Mouse (Mus musculus) bone marrow macrophage, adult 2 months (primary cell): ENCODE measurements around the gene Atp6v0a1. TPM values are rescaled to one million over a fixed set of nuclear protein-coding genes. Genes with fewer than 3 reads are reported as not detected.

Source experiments
- H3K27ac ChIP-seq: 2 replicates; pipeline ENCODE4 v1.5.1; 2012; ENCODE audit warnings: low read depth, low read length; ENCODE audit not compliant: insufficient read depth
- H3K4me1 ChIP-seq: 2 replicates; pipeline ENCODE4 v1.6.1; 2012; ENCODE audit warnings: low read length; ENCODE audit not compliant: control insufficient read depth, insufficient read depth
- H3K4me3 ChIP-seq: 2 replicates; pipeline ENCODE4 v1.5.1; 2012; ENCODE audit warnings: mild to moderate bottlenecking, low read length, moderate library complexity; ENCODE audit not compliant: insufficient read depth
- CTCF ChIP-seq: IDR thresholded peaks from 2 replicates; pipeline ENCODE4 v1.5.1; 2012; ENCODE audit warnings: low read depth, mild to moderate bottlenecking, low read length, moderate library complexity
- POLR2A ChIP-seq: IDR thresholded peaks from 2 replicates; pipeline ENCODE4 v1.6.1; 2012; ENCODE audit warnings: mild to moderate bottlenecking, low read depth, low read length, borderline replicate concordance
- polyA plus RNA-seq: library from polyadenylated mRNA; stranded (reverse); fragments of >200 nt; gene quantifications from 2 replicates; pipeline ENCODE4 v1.2.4, GENCODE M21; 2012; ENCODE audit not compliant: missing spikeins, insufficient read depth, insufficient read length

The Atp6v0a1 gene
- polyA plus RNA-seq, 1 experiment = 186 TPM

DNA sequence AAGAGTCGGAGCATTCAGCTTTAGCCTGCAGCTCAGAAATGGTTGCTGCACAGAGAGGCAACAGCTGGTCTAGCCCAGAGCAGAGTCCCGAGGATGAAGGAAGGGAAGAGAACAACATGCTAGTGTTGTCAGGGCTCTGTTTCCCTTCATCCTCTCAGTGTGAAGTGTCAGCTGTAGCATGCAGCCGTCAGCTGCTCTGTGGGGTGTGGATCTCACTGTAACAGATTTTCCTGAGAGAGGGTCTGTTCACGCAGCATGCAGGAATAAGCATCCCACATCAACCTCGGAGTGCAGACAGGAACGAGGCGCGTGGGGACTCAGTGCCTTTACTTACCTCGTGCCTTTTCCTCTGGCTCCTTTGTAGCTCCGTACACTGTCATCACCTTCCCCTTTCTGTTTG is 28.5 kb downstream of the Atp6v0a1 start:
- no peak overlapping the region for H3K4me3 ChIP-seq
- no peak overlapping the region for H3K27ac ChIP-seq
- H3K4me1 ChIP-seq = no peaks in the 10 kb centered on the region
- TF ChIP-seq CTCF = no peak
- no peak for TF ChIP-seq POLR2A

GRCm38 (mm10) chr11:101045826-101046225 is 36.6 kb downstream of the Atp6v0a1 start:
- Histone ChIP-seq H3K4me3 (no peak overlapping the region), H3K27ac (no peak overlapping the region), H3K4me1 (no peaks in the 10 kb centered on the region)
- TF ChIP-seq POLR2A (no peak), CTCF (no peak)

GRCm38 (mm10) chr11:101046440-101046839 is 37.2 kb downstream of the Atp6v0a1 start:
- Histone ChIP-seq H3K4me1 (no peaks in the 10 kb centered on the region), H3K27ac (no peak overlapping the region), H3K4me3 (no peak overlapping the region)
- TF ChIP-seq CTCF (no peak), POLR2A (no peak)

GRCm38 (mm10) chr11:101047502-101047901 is 38.2 kb downstream of the Atp6v0a1 start:
- Histone ChIP-seq H3K27ac (no peak overlapping the region), H3K4me1 (no peaks in the 10 kb centered on the region), H3K4me3 (no peak overlapping the region)
- TF ChIP-seq CTCF = no peak
- TF ChIP-seq POLR2A = no peak

DNA sequence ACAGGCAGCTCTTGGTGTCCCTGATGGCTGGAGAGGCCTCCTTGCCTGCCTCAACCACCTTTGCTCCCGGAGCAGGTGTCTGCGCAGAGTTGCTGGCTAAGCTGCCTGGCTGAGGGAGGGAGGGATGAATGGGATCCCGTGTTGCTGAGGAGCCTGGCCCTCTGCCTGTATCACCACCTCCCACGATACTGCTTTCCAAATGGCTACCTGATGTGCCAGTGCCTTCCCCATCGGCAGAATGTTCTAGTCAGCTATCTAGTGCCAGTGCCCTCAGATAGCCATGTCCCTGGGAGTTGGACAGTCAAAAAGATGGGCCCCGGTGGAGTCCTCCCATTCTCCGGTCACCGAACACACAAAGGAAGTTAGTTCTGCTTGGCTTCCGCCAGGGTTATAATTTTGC is 41.1 kb downstream of the Atp6v0a1 start:
- H3K4me1 ChIP-seq = no peaks in the 10 kb centered on the region
- H3K27ac ChIP-seq = no peak overlapping the region
- no peak overlapping the region for H3K4me3 ChIP-seq
- TF ChIP-seq CTCF (no peak), POLR2A (no peak)

DNA sequence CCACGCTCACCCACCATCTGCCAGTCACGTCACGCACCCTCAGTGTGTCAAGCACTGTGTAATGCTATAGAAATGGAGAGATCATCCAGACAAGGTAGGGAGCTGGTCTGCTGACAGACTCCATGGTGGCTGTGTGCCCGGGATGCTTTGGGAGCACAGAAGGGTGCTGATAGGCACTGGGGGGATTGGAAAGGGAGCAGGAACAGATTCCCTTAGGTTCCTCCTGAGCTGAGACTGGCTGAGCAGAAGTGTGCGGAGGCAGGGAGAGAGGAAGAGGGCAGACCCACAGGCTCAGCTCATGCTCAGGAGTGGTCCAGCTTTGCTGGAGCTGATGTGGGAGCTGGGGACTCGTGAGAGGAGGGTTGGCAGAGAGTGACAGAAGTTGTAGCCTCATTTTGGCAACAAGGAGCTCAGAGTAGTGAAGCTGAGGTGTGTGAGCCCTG is 41.8 kb downstream of the Atp6v0a1 start:
- no peak for TF ChIP-seq CTCF
- TF ChIP-seq POLR2A = no peak
- H3K4me3 ChIP-seq = no peak overlapping the region
- H3K4me1 ChIP-seq = no peaks in the 10 kb centered on the region
- H3K27ac ChIP-seq = no peak overlapping the region

DNA sequence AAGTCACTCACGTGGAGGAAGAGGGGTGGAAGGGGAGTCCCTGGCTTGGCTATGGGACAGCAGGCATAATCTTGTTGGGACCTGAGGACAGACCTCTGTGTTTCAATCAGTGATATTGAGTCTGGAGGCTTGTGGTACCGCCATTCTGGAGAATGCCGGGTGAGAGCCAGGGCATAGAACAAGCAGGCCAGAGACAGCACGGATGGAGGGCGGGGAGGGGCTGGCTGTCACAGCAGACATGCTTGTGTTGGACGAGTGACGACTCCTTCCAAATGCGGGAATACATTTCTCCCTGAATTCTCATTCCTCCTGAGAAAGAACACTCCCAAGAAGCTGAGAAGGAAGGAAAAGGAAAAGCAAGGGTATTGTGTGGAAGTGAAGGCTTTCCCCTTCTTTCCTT is 42.4 kb downstream of the Atp6v0a1 start:
- no peak overlapping the region for H3K27ac ChIP-seq
- TF ChIP-seq CTCF (no peak), POLR2A (no peak)
- H3K4me1 ChIP-seq = no peaks in the 10 kb centered on the region
- no peak overlapping the region for H3K4me3 ChIP-seq

- Histone ChIP-seq H3K4me3 (no peak overlapping the region), H3K4me1 (no peaks in the 10 kb centered on the region), H3K27ac (no peak overlapping the region)
- no peak for TF ChIP-seq POLR2A
These were observed 43.7 kb downstream of the Atp6v0a1 start for GRCm38 (mm10) chr11:101052751-101053473.

GRCm38 (mm10) chr11:101053974-101054373 is 44.7 kb downstream of the Atp6v0a1 start:
- H3K4me3 ChIP-seq = no peak overlapping the region
- no peaks in the 10 kb centered on the region for H3K4me1 ChIP-seq
- no peak for TF ChIP-seq CTCF
- TF ChIP-seq POLR2A = no peak
- no peak overlapping the region for H3K27ac ChIP-seq

DNA sequence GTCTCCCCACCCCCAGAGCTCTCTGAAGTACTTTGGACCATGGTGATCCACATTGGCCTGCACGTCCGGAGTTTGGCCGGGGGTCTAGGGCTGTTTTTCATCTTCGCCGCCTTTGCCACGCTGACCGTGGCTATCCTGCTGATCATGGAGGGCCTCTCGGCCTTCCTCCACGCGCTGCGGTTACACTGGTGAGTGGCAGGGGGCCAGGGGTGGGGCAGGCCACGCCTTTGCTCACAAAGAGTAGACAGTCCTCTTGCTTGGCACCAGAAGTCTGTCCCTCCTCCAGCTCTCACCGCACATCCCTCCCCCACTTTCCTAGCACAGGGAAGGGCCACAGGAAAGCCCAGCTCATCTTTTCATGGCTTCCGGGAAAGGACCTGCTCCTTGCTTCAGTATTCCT is 46.2 kb downstream of the Atp6v0a1 start:
- no peaks in the 10 kb centered on the region for H3K4me1 ChIP-seq
- TF ChIP-seq CTCF (no peak), POLR2A (no peak)
- H3K27ac ChIP-seq = no peak overlapping the region

More for the DNA sequence above, 46.2 kb downstream of the Atp6v0a1 start:
- H3K4me3 ChIP-seq = no peak overlapping the region
